Mouse (Mus musculus): Measurements from ENCODE around the gene Tdrd1. TPM values are rescaled to one million over a fixed set of nuclear protein-coding genes. Genes with fewer than 3 reads are reported as not detected.
A peak's percentile ranks its signal among the peaks of the same experiment; 100 is the strongest.
"Not testable (repeated sequence)": the region's sequence is repeated elsewhere in the genome, so short reads cannot be mapped to it uniquely, and the experiment has no call there.

Gene Tdrd1
- total RNA-seq (2021), result under 1 TPM; 0.11 to 0.17 TPM

DNA sequence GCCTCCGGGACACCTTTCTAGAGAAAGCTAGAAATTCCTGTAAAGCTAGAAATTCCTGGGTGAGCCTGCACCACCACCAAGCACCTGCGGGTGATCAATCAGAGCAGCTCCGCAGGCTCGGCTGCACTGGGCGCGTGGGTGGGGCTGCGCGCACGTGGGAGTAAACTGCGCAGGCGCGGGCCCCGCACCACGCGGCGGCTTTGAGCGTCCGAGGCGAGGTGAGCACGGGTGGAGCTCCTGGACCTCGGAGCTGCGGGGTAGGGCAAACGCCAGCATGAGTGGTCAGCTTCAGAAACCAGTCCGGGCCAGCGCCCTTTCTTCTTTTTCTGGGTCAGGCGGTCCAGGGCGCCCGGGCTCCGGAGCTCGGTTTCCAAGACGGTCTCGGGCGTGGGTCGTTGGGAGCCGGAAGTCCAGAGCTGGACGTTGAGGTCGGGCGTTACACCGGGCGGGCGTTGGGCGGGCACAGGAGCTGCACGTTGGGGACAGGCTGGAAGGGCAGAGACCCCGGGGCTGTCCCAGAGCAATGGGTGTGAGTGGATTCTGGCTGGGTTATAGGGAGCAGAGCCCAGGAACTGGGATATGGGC, at the start of gene Tdrd1:
Gene Tdrd1, plus strand, starts transcription at position 163 of the 585 bp plus-strand sequence.
- DNase-seq, result peak; percentile 12

DNA sequence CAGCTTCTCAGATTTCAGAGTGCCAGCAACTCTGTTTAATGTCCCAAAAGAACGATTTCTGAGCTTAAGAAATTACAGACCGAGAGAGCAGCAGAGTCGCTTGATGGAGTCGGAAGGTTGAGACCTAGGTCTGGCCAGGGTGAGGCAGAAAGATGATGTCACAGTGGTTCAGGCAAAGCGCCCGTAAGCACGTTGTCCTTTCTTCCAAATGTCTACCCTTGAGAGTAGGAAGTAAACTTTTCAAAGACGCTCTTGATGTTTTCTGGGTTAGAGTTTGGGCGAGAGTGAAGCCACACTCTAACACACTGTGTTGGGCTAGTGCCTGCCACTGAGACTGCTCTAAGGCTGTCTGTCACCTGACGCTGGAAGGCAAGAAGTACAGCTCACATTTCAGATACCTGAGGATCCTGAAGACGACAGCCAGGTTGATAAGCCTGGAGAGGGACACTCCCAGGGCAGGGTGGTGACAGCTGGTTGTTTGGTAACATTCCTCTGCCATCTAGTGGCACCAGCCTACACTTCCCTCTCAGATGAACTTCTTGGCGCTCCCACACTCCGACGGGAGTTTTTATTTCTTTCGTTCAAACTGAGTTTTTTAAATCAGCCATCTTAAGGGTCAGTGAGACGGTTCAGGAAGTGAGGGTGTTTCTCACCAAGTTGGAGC, 49.2 kb upstream of the Tdrd1 start:
- peak; percentile 71 for DNase-seq

GRCm38 (mm10) chr19:56778532-56778931, 47.5 kb upstream of the Tdrd1 start:
- DNase-seq, result not testable (repeated sequence)

- DNase-seq, result no peak
These were observed 38.1 kb upstream of the Tdrd1 start for GRCm38 (mm10) chr19:56787911-56788310.

DNA sequence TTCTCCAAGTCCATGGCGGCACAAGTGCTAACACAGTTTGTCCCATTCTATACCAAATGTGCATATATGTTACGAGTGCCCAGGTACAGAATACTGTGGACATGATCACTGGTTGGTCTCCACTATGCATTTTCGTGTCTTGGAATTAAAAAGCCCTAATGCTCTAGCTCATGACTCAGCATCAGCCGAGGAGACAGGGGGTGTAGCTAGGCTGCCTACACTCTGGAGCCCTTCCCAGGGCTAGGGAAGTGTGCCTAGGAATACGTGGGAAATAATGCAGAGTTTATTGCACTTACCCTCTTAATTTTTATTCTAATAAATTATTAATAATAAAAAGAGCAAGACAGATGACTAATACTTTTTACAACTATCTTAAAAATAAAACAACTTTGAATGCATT, 37.1 kb upstream of the Tdrd1 start:
- DNase-seq, result no peak

DNA sequence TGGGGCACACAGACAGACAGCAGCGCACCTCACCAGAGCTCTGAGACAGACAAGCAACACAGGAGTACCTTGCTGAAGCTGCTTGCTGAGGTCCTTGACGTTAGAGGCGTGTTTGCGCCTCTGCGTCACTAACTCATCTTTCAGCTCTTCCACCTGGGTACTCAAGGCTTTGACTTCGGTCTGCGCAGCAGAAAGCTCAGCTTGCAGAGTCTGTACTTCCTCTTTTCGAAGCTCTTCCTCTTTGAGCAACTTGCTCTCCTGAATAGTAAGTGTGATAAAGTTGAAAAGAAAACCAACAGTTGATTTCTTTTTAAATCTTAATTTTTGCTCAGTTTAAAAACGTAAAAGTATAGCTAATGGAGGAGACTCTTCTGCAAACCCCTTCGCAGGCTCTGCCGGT, 28.6 kb upstream of the Tdrd1 start:
- no peak for DNase-seq

DNA sequence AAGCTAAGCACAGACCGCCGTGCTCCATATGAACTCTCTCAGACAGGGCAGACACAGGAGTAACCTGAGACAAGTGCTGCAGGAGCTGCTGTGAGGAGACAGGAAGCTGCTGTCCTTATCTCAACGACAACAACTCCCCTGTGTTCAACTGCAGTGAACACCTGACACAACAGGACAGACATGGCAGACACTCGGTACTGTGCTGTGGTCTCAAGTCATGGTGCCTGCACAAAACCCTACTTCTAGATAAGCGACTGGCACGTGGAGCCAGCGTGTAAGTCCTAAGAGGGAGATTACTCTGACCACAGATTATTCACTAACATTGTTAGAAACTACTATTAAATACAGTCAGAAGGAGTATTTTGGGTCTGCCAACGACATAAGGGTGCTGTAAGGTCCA, 25.8 kb upstream of the Tdrd1 start:
- no peak for DNase-seq

DNA sequence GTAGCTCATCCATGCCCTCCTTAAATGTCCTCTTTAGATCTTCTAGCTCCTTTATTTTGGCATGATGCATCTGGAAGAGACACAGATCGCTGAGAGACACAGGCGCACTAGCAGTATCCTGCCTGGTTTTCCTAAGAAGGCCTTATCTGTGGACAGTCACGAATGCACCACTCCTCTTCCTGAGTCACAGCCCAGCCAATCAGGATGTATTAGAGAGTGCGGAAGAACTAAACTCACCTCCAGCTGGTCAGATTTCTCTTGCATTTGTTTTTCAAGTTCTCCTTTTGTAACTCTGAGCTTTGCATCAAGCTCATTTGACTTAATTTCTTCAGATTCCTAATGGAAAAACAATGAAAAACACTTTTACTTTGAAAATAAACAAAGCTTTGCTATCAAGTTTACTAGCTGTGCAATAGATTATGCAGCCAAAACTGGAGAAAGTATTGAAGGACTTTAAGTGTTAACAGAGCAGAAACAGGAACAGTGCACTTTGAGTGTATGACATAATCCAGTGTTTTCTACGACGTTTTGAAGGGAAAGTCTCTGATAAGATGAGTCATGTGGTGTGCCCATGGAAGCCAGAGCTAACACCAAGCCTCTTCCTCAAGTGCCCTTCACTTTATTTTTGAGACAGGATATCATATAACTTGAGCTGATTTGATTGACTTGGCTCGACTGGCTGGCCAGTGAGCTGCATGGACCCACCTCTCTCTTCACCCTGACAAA, 24.9 kb upstream of the Tdrd1 start:
- no peak for DNase-seq

DNA sequence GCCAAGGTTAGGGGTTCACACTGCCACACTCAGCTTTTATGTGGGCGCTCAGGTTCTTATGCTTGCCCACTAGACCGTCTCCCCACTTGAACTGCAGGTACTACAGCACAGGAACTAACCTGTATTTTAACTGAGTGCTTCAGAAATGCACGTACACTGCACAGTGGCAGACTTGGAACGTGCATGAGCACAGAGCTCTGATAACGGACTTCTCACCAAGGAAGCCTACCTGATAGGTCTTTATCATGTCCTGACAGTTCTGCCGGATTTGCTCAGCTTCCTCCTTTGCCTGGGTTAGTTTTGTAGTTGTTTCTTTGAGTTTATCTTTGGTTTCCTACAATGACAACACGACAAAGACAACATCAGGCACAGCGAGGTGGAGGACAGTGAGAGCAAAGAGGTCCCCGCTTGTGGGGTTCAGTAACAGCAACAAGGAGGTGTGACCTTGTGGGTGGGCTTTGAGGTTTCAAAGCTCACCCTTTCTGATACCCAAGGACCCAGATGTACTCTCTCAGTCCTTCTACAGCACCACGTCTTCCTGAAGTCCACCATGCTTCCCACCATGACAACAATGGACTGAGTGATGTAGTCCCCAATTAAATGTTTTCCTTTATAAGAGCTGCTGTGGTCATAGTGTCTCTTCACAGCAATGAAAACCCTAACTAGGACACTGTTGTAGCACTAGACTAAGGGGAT, 24.2 kb upstream of the Tdrd1 start:
- no peak for DNase-seq

- DNase-seq, result no peak
These were observed 23.7 kb upstream of the Tdrd1 start for GRCm38 (mm10) chr19:56802352-56802746.

GRCm38 (mm10) chr19:56805366-56805765, 20.6 kb upstream of the Tdrd1 start:
- no peak for DNase-seq

GRCm38 (mm10) chr19:56807122-56807521, 18.9 kb upstream of the Tdrd1 start:
- DNase-seq, result no peak

DNA sequence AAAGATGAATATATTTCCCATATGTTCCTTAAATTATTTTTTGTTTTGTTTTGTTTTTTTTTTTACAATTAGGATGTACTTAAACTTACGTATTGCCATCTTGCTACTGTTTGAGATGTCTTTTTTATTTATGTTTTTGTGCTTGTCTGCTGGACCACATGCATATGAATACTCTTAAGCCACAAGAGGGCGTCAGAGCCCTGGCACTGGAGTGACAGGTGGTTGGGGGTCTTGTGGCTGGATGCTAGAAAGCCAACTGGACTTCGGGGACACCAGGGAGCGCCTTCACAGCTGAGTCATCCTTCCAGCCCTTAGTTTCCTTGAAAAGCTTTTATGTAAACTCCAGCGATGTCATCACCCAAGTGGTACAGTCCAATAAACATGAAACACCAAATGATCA, 17.2 kb upstream of the Tdrd1 start:
- DNase-seq, result no peak

DNA sequence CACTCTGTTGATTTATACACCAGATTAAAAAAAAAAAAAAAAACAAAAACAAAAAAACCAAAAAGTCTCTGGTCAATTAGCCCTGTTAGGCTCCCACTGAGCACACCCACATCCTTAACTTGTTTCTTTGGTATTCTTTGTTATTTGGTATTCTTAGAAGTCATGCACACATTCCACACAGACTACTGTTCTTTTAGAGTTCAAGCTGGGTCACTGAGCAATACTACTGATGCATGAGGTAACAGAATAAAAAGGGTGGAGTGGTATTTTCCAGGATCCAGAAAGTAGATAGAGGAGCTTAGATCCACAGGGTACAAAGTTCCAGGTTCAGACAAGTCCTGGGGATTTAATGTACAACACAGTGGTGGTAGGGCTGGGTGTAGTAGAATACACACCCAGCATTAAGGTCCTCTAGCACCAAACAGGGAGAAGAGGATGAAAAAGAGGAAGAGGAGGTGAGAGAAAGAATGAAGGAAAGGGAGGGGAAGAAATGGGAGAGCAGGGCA, 15.3 kb upstream of the Tdrd1 start:
- DNase-seq, result no peak

DNA sequence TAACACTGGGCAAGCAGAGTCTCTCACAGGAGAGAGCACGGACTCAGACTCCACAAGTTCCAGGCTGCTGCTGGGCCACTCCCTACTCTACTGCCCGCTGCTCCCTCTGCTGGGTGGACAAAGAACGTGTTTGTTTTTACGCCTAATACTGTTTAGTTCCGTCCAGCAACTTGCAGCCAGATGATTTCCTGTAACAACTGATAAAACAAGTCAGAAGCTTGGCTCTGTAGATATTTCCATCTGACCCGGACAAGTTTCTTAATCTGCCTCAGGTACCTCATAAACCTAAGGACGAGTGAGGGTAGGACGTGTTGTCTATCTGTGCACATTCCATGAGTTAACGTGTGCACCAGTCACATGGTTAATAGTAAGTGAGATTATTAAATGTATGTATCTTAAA, 14.4 kb upstream of the Tdrd1 start:
- peak; percentile 79 for DNase-seq

DNA sequence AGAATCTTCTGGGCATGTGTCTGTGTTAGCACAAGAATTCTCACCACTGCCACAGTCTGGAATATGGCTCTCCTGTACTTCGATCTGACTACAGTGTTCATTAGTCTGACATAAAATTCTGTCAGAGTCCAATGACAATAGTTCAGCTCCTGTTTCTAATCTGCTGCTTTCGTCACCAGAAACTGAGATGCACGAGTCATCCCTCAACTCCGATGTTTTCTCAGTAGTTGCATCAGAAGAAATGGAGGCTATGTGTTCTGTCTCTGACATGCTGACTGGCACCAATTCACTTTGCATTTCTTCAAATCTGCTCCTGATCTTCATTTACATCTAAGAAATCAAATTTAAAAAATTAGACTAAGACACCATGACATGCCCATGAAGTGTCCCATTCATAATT, 12.6 kb upstream of the Tdrd1 start:
- DNase-seq, result no peak

DNA sequence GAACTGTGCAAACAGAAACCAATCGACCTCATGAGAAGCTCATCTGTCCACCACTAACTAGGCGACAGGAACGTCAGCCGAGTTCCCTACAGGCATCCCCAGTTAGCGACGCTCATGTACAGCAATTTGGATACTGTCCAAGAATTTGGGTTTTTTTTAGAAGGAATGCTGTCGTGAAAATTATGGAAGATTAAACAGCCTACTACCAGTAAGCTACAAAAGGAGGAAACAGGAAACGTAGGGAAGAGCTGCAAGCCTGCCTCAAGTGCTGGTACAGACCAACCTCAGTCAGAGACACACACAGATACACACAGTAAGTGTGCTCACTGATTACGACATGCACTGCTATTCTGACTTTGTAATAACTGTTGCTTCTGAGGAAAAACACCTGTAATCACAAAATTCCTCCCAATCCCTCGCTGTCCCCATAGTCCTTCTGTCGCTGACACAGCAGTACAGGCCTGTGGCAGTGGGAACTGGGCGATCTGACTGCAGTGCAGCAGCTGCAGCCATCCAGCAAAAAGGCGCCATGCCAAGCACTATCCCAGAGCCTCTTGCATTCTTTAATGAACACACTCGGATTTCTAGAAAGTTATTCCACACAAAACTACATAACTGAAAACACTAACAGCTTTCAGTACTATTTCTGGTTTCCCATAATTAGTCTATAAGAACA, 8.0 kb upstream of the Tdrd1 start:
- DNase-seq, result peak; percentile 68

GRCm38 (mm10) chr19:56821040-56821797, 4.8 kb upstream of the Tdrd1 start:
- no peak for DNase-seq

- DNase-seq, result peak; percentile 98
These were observed 4.1 kb upstream of the Tdrd1 start, which contains the start of gene Ccdc186 for GRCm38 (mm10) chr19:56821798-56822447. Ccdc186 (minus strand) TSS chr19:56822190.

DNA sequence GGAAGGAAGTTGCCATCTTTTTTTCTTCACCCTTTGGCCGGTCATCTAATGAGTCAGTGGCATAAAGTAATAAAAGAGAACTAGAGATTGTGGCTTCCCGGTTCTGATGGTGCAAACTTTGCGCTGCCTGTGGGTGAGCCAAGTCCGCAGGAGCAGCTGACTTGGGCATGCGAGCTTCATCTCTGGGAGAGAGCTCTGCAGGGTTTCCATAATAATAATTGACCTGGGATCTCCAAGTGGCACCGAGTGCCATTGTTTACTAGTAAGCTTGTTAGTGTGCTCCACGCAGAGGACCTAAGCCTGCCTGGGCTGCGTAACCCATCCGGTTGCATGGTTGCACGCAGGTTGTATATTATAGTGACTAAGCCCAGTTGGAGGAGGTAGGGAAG, 3.6 kb upstream of the Tdrd1 start:
- DNase-seq, result no peak

DNA sequence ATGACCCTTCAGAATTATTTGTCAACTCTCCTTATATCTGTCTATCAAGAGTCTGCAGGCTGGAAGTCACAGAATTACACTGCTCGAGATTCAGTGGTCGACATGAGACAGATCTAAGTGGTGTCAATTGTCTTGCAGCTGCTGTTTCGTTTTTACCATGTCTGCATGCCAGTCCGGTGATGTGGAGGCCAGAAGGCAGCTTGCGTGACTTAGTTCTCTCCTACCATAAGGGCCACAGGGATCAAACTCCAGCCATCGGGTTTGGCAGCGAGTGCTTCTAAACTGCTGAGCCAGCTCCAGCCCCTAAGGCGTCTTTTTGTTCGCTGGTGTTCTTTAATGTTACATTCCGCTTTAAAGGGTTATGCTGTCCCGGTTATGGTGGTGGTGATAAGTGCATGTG, 2.3 kb downstream of the Tdrd1 start:
- no peak for DNase-seq

Data from heart, postnatal 4 days (tissue).